Comparison of ENCODE assay signal across 25 mouse cellular contexts in the genomic region with DNA sequence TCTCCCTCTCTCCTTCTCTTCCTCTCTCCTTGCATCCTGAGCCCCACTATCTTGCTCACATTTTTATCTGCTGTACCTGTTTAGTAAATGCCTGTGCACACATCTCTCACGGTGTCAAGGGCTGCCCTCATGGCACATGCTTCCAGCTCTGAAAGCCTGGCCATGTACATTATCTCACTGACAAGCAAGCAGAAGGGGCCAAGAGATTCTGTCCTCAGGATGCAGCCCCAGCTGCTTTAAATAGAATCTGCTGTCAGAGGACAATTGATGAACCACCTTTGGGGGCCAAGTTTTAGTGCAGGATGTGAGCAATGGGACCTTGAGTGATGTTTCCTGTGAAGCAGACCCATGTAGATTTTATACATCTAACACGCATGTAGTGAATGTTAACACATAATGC.
DNase-seq lines count a peak whose midpoint lies in the region; ATAC-seq lines count a peak whose summit lies in the region.
"Had no signal": no experiment of that assay in that cellular context is flagged by ENCODE, and none has a peak within 500 bp of the region (broad histone marks: within the 10 kb centered on the region; RNA-seq: fewer than 3 reads in every experiment).

No protein-coding gene starts in this region.

- H3K27me3 ChIP-seq in heart, embryonic 11.5 days (ENCODE audit: control insufficient read depth, insufficient read depth, low read length), result no peaks in the 10 kb centered on the region
- H3K27me3 ChIP-seq in heart, embryonic 15.5 days, result no peaks in the 10 kb centered on the region
- H3K27me3 ChIP-seq: limb, embryonic 12.5 days; neural tube, embryonic 15.5 days; stomach, embryonic 15.5 days had no signal

- peak; percentile 25 to 28 for DNase-seq in heart, adult 9 months (ENCODE audit: low spot score in 2 of 2)
- DNase-seq in kidney, postnatal 10 days, result peak; percentile 18
- DNase-seq in kidney, adult 11 months, result no peak
- DNase-seq in mesoderm, embryonic 11.5 days (ENCODE audit: low read depth, low spot score), result peak; percentile 26
- DNase-seq in natural killer cell, adult 2 months (ENCODE audit: low spot score in 2 of 2), result no peak
- DNase-seq: adrenal gland, postnatal 25 days; cerebellum, adult 18-20 months; cerebellum, postnatal 14 days; gastrocnemius, adult 2 months; gastrocnemius, postnatal 36 days; layer of hippocampus, adult 9-11 months; liver, postnatal 0 days; lung, postnatal 10 days; midbrain, embryonic 14.5 days; right cerebral cortex, postnatal 25 days had no signal

- no peaks in the 10 kb centered on the region for H3K36me3 ChIP-seq in heart, embryonic 11.5 days (ENCODE audit: control insufficient read depth, insufficient read depth, low read length)
- H3K36me3 ChIP-seq in heart, embryonic 15.5 days, result no peaks in the 10 kb centered on the region
- H3K36me3 ChIP-seq: limb, embryonic 12.5 days; neural tube, embryonic 15.5 days; stomach, embryonic 15.5 days had no signal

- 36% methylated on average over 2 of the region's 2 CpGs for WGBS in heart, embryonic 11.5 days (ENCODE audit: insufficient replicate concordance)
- 26% methylated on average over 2 of the region's 2 CpGs for WGBS in heart, embryonic 15.5 days

- H3K9ac ChIP-seq in heart, embryonic 11.5 days (ENCODE audit: low read depth, low read length), result no peak overlapping the region
- H3K9ac ChIP-seq in heart, embryonic 15.5 days, result no peak overlapping the region
- H3K9ac ChIP-seq: hindbrain, embryonic 14.5 days; limb, embryonic 12.5 days; liver, postnatal 0 days; neural tube, embryonic 15.5 days; stomach, embryonic 15.5 days had no signal

- no peak overlapping the region for H3K27ac ChIP-seq in heart, embryonic 11.5 days (ENCODE audit: low read depth, low read length)
- H3K27ac ChIP-seq in heart, embryonic 15.5 days, result 0 out of 2 replicates have a peak overlapping the region, but pooled peaks have one; percentile 5
- H3K27ac ChIP-seq: gastrocnemius, adult 2 months; hindbrain, embryonic 14.5 days; limb, embryonic 12.5 days; macrophage; neural tube, embryonic 15.5 days had no signal

- H3K4me3 ChIP-seq in heart, embryonic 11.5 days (ENCODE audit: low read depth, low read length), result no peak overlapping the region
- H3K4me3 ChIP-seq in heart, embryonic 15.5 days, result no peak overlapping the region
- H3K4me3 ChIP-seq: erythroblast, embryonic 14.5 days; gastrocnemius, adult 2 months; limb, embryonic 12.5 days; neural tube, embryonic 15.5 days; stomach, embryonic 15.5 days had no signal

- no peaks in the 10 kb centered on the region for H3K9me3 ChIP-seq in heart, embryonic 11.5 days (replicated peaks; ENCODE audit: control insufficient read depth, low read length)
- H3K9me3 ChIP-seq in heart, embryonic 15.5 days (replicated peaks), result no peaks in the 10 kb centered on the region
- H3K9me3 ChIP-seq: limb, embryonic 12.5 days; neural tube, embryonic 15.5 days; stomach, embryonic 15.5 days had no signal

- ATAC-seq in heart, embryonic 11.5 days (replicated peaks; ENCODE audit: insufficient number of reproducible peaks, low FRiP score, low TSS enrichment), result no peak
- ATAC-seq in heart, embryonic 15.5 days (replicated peaks; ENCODE audit: insufficient number of reproducible peaks, insufficient read depth, low FRiP score, low read depth), result peak; percentile 33; the same call in 1 of the 2 replicates
- ATAC-seq: forebrain, embryonic 16.5 days; intestine, postnatal 0 days; liver, postnatal 0 days had no signal

- no peak overlapping the region for H3K4me2 ChIP-seq in heart, embryonic 11.5 days
- no peak overlapping the region for H3K4me2 ChIP-seq in heart, embryonic 15.5 days
- H3K4me2 ChIP-seq: hindbrain, embryonic 14.5 days; limb, embryonic 12.5 days; neural tube, embryonic 15.5 days; stomach, embryonic 15.5 days had no signal

- H3K4me1 ChIP-seq in heart, embryonic 11.5 days (ENCODE audit: control insufficient read depth, insufficient read depth, low read length), result peaks cover 16% of the 10 kb centered on the region
- H3K4me1 ChIP-seq in heart, embryonic 15.5 days (replicated peaks), result peaks cover 23% of the 10 kb centered on the region

Comparison
In these comparisons a context has a peak if more than half of its experiments do, and no peak if none do; other contexts are left out.
1. DNase-seq: peak in heart, adult 9 months (2 of 2), kidney, postnatal 10 days (single experiment) and mesoderm, embryonic 11.5 days (single experiment); none in kidney, adult 11 months (single experiment) and natural killer cell, adult 2 months (0 of 2).